Mouse (Mus musculus) liver, adult 10 weeks (tissue): ENCODE data around the gene Kpnb1. TPM values are rescaled to one million over a fixed set of nuclear protein-coding genes. Genes with fewer than 3 reads are reported as not detected.

Experiments
- polyA plus RNA-seq: library from polyadenylated mRNA; stranded (reverse); fragments of 350-450 nt; fragmentation: Illumina TruSeq; extraction: RNeasy Lipid Tissue Mini Kit (QIAGEN cat#74804); gene quantifications from one replicate; pipeline ENCODE4 v1.2.3, GENCODE M21; 2014; ENCODE audit warnings: low read depth, low replicate concordance

Gene Kpnb1
- 53.4 TPM for polyA plus RNA-seq

GRCm38 (mm10) chr11:97187764-97188642 is at the start of gene Kpnb1:
Gene Kpnb1, minus strand, starts transcription at chr11:97187881.

GRCm38 (mm10) chr11:97151343-97151801 is 36.3 kb downstream of the Kpnb1 start, which contains the start of gene Tbkbp1:
Gene Tbkbp1, minus strand, starts transcription at chr11:97151495.

GRCm38 (mm10) chr11:97114671-97115601 is 72.7 kb downstream of the Kpnb1 start, which contains the start of gene Tbx21:
Gene Tbx21, minus strand, starts transcription at chr11:97115331.

Other genes starting within 250 kb of the Kpnb1 start
- 54.7 TPM for gene Pnpo, start 243.9 kb downstream of the Kpnb1 start, polyA plus RNA-seq
- gene Sp2, start 204.9 kb downstream of the Kpnb1 start, polyA plus RNA-seq: 1.2 TPM
- gene Sp6, start 174.5 kb downstream of the Kpnb1 start, polyA plus RNA-seq: not detected
- gene Scrn2, start 157.9 kb downstream of the Kpnb1 start, polyA plus RNA-seq: 0.69 TPM
- 0.58 TPM for gene Lrrc46, start 146.5 kb downstream of the Kpnb1 start, polyA plus RNA-seq
- gene Mrpl10, start 146.3 kb downstream of the Kpnb1 start, polyA plus RNA-seq: 15.7 TPM
- 0.16 TPM for gene Osbpl7, start 137.3 kb downstream of the Kpnb1 start, polyA plus RNA-seq
- not detected for gene Tbx21, start 72.5 kb downstream of the Kpnb1 start, polyA plus RNA-seq
- gene Tbkbp1, start 36.4 kb downstream of the Kpnb1 start, polyA plus RNA-seq: 0.19 TPM
- 24.6 TPM for gene Npepps, start 92.8 kb upstream of the Kpnb1 start, polyA plus RNA-seq
- gene Mrpl45, start 127.8 kb upstream of the Kpnb1 start, polyA plus RNA-seq: 24.0 TPM
- not detected for gene Gpr179, start 164.2 kb upstream of the Kpnb1 start, polyA plus RNA-seq
- gene Socs7, start 174.7 kb upstream of the Kpnb1 start, polyA plus RNA-seq: 3.8 TPM
- gene Arhgap23, start 227.7 kb upstream of the Kpnb1 start, polyA plus RNA-seq: 2.9 TPM